Mouse (Mus musculus) kidney, postnatal 0 days (tissue): Measurements from ENCODE around the gene Pik3r2. TPM values are rescaled to one million over a fixed set of nuclear protein-coding genes. Genes with fewer than 3 reads are reported as not detected.

ENCODE experiments used
- ATAC-seq: fragments of 200-750 bp; cut with Nextera tagmentation; replicated peaks from 2 replicates; pipeline ENCODE4 v1.8.0; 2017; ENCODE audit warnings: low read depth, moderate number of reproducible peaks, moderate TSS enrichment, moderate library complexity; ENCODE audit not compliant: low FRiP score
- DNase-seq: peaks from one replicate; pipeline ENCODE4 v3.0.0-alpha.2; 2016; ENCODE audit warnings: low spot score
- H3K27ac ChIP-seq: fragments of 300-500 bp; sonication (generic); 2 replicates; pipeline ENCODE4 v1.5.1; 2014; ENCODE audit warnings: mild to moderate bottlenecking
- H3K27me3 ChIP-seq: fragments of 300-500 bp; sonication (generic); 2 replicates; pipeline ENCODE4 v1.6.1; 2014; ENCODE audit warnings: low read length, mixed read lengths; ENCODE audit not compliant: insufficient read depth
- H3K36me3 ChIP-seq: fragments of 300-500 bp; sonication (generic); 2 replicates; pipeline ENCODE4 v1.6.1; 2014; ENCODE audit warnings: low read length, mixed read lengths; ENCODE audit not compliant: insufficient read depth
- H3K4me1 ChIP-seq: fragments of 300-500 bp; sonication (generic); replicated peaks from 2 replicates; pipeline ENCODE4 v1.6.1; 2014; ENCODE audit warnings: antibody characterized with exemption, low read length, mixed read lengths; ENCODE audit not compliant: insufficient read depth
- H3K4me2 ChIP-seq: fragments of 300-500 bp; sonication (generic); 2 replicates; pipeline ENCODE4 v1.6.1; 2014; ENCODE audit warnings: mild to moderate bottlenecking, low read length, moderate library complexity, mixed read lengths
- H3K4me3 ChIP-seq: fragments of 300-500 bp; sonication (generic); replicated peaks from 2 replicates; pipeline ENCODE4 v1.5.1; 2014; ENCODE audit warnings: low read depth, low read length
- H3K9ac ChIP-seq: fragments of 300-500 bp; sonication (generic); 2 replicates; pipeline ENCODE4 v1.6.1; 2014; ENCODE audit warnings: low read depth, low read length
- H3K9me3 ChIP-seq: fragments of 300-500 bp; sonication (generic); replicated peaks from 2 replicates; pipeline ENCODE4 v1.6.1; 2016; ENCODE audit warnings: low read length, inconsistent platforms, mixed read lengths
- CTCF ChIP-seq: IDR thresholded peaks from 2 replicates; pipeline ENCODE4 v1.5.1; 2016; ENCODE audit warnings: antibody characterized with exemption, low read depth, mild to moderate bottlenecking, moderate library complexity
- WGBS: fragments of 180-500 bp; shearing (Covaris S2); extraction: QIAGEN DNeasy Blood & Tissue Kit; methylation state at CpG from one replicate; pipeline ENCODE4 v1.1.7; 2014; 5-methylcytosine and 5-hydroxymethylcytosine counted together
- polyA plus RNA-seq: library from polyadenylated mRNA; unstranded; fragments of >200 nt; fragmentation: Nextera tagmentation; extraction: Ambion mirVana; gene quantifications from 2 replicates; pipeline ENCODE4 v1.2.1, GENCODE M21; 2015

Pik3r2 gene
- polyA plus RNA-seq, 1 experiment from 2014 or later: 43.8 TPM

DNA sequence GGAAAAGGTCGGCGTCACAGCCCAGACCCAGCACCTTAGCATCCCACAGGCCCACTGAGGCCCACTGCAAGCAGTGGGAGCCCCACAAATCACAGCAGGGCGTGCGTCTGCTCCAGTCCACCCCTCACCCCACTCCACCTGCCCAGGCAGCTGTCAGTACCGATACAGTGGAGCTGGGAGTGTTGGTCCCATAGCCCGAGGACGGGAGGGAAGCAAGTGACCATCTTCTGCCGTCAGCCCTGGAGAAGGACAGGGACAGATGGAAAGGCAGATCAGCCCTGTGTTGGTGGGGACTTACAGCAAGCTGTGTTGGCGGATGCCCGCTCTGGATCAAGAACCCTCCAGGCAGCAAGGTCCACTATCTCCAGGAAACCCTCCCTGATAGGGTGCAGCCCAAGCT lies 12.5 kb upstream of the Pik3r2 start:
- Histone ChIP-seq H3K4me2 (no peak overlapping the region), H3K9ac (no peak overlapping the region), H3K27me3 (no peaks in the 10 kb centered on the region), H3K36me3 (peaks cover 31% of the 10 kb centered on the region), H3K4me1 (peaks cover 18% of the 10 kb centered on the region), H3K27ac (no peak overlapping the region), H3K4me3 (no peak overlapping the region), H3K9me3 (no peaks in the 10 kb centered on the region)
- TF ChIP-seq CTCF: no peak
- DNase-seq: no peak
- ATAC-seq: no peak
- WGBS: 79% methylated on average over 10 of the region's 10 CpGs

- WGBS: 32% methylated on average over 30 of the region's 30 CpGs
- Histone ChIP-seq H3K36me3 (peaks cover 39% of the 10 kb centered on the region), H3K4me2 (0 out of 2 replicates have a peak overlapping the region, but pooled peaks have one; percentile 7), H3K27ac (no peak overlapping the region), H3K4me3 (0 out of 2 replicates have a peak overlapping the region, but pooled peaks have one; percentile 1), H3K9ac (no peak overlapping the region), H3K4me1 (peaks cover 17% of the 10 kb centered on the region), H3K27me3 (no peaks in the 10 kb centered on the region), H3K9me3 (no peaks in the 10 kb centered on the region)
- DNase-seq (peak; percentile 61), ATAC-seq (peak; percentile 24; the same call in 1 of the 2 replicates)
- no peak for TF ChIP-seq CTCF
Observed at GRCm38 (mm10) chr8:70787941-70788667, 11.6 kb upstream of the Pik3r2 start.

DNA sequence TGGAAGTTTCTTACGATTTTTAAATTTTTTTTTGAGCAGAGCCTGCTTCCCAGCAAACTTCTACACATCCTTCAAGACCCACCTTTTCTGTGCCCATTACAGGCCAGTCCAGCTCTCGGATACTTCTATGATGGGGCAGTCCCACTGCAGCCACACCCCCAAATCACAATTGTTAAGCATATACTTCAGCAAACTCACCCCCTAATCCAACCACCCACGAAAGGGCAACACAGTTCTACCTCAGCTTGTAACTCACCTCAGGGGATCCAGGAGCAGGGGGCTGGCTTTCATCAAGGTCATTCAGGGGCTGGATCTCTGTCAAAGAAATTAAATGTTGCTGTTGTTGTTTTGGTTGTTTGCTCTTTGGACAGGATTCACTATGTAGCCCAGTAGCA lies 10.5 kb upstream of the Pik3r2 start:
- H3K4me2 ChIP-seq: no peak overlapping the region
- peak overlapping the region; percentile 31 for H3K9ac ChIP-seq

GRCm38 (mm10) chr8:70786291-70787050 lies 10.0 kb upstream of the Pik3r2 start:
- Histone ChIP-seq H3K9me3 (no peaks in the 10 kb centered on the region), H3K4me1 (peaks cover 8% of the 10 kb centered on the region), H3K4me3 (no peak overlapping the region), H3K9ac (no peak overlapping the region), H3K36me3 (peaks cover 42% of the 10 kb centered on the region), H3K27ac (no peak overlapping the region), H3K27me3 (no peaks in the 10 kb centered on the region), H3K4me2 (no peak overlapping the region)
- no peak for DNase-seq
- no peak for TF ChIP-seq CTCF
- no peak for ATAC-seq
- WGBS: 86% methylated on average over 25 of the region's 25 CpGs

More for the DNA sequence above, 10.5 kb upstream of the Pik3r2 start:
- H3K27ac ChIP-seq: no peak overlapping the region
- H3K9me3 ChIP-seq: no peaks in the 10 kb centered on the region
- ATAC-seq (no peak), DNase-seq (no peak)
- H3K27me3 ChIP-seq: no peaks in the 10 kb centered on the region
- no peak for TF ChIP-seq CTCF
- H3K36me3 ChIP-seq: peaks cover 42% of the 10 kb centered on the region
- no peak overlapping the region for H3K4me3 ChIP-seq
- 83% methylated on average over 3 of the region's 3 CpGs for WGBS
- peaks cover 11% of the 10 kb centered on the region for H3K4me1 ChIP-seq

DNA sequence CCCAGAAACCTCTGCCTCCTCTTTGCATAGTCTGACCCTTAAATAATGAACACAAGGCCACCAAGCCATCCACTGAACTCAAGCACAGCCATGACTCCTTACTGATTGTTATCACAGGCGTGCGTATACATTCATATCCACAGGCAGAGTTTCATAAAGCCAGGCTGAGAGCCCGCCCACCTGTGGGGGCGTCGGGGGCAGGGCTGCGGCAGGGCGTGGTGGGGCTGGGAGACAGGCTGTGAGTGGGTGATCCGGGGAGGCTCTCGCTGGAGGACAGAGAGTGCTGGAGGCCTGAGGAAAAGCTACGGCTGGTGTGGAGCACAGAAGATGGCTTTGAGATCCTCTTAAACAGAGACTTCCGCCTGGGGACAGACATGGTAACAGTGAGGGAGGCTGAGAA lies 3.6 kb upstream of the Pik3r2 start:
- Histone ChIP-seq H3K4me3 (no peak overlapping the region), H3K4me1 (peaks cover 14% of the 10 kb centered on the region), H3K9me3 (no peaks in the 10 kb centered on the region), H3K27me3 (no peaks in the 10 kb centered on the region), H3K27ac (no peak overlapping the region), H3K9ac (0 out of 2 replicates have a peak overlapping the region, but pooled peaks have one; percentile 8), H3K4me2 (no peak overlapping the region), H3K36me3 (peaks cover 36% of the 10 kb centered on the region)
- 73% methylated on average over 11 of the region's 11 CpGs for WGBS
- ATAC-seq (no peak), DNase-seq (no peak)
- TF ChIP-seq CTCF: no peak

DNA sequence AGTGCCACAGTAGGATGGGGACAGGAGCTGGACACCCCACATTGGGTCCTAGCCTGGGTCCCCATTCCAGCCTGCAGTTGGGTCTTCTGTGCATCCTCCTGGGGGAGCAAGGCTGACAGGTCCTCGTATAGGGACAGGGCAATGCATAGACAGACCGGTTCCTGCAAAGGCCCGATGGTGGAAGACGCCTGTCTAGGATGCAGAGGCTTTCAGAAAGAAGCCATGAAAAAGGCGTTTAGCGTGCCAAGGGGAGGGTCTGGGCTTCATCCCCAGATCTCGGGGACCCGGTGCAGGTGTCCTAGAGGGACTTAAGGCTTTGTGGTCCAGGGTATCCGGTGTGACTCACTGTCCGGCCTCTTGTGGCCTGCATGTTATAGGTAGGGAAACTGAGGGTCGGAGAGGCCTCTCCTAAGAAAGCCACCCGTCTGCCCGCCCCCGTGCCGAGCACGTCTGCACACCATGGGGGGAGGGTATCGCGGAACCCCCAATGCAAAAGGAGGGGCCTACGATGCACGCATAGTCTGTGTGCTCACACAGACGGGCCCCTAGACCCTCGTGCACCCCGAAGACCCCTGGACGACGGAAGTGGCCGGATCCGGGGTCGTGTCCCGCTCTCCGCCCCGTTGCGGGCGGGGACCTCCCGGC lies 540 bp downstream of the Pik3r2 start:
- Histone ChIP-seq H3K36me3 (peaks cover 38% of the 10 kb centered on the region; the same call in 1 of the 2 replicates), H3K27me3 (no peaks in the 10 kb centered on the region), H3K27ac (peak overlapping the region; percentile 98), H3K4me2 (peak overlapping the region; percentile 98), H3K4me3 (peak overlapping the region; percentile 76), H3K4me1 (peaks cover 27% of the 10 kb centered on the region), H3K9me3 (no peaks in the 10 kb centered on the region), H3K9ac (peak overlapping the region; percentile 98)
- ATAC-seq (peak; percentile 4; the same call in 1 of the 2 replicates), DNase-seq (no peak)
- no peak for TF ChIP-seq CTCF
- WGBS: 2% methylated on average over 33 of the region's 34 CpGs
